Mouse (Mus musculus) erythroblast, embryonic 14.5 days (primary cell): ENCODE measurements around the gene Hpd. TPM values are rescaled to one million over a fixed set of nuclear protein-coding genes. Genes with fewer than 3 reads are reported as not detected.

ENCODE experiments used
- H3K27me3 ChIP-seq: 2 replicates; pipeline ENCODE4 v1.6.1; 2012; ENCODE audit warnings: inconsistent platforms; ENCODE audit not compliant: control insufficient read depth
- H3K36me3 ChIP-seq: 2 replicates; pipeline ENCODE4 v1.6.1; 2012; ENCODE audit warnings: mild to moderate bottlenecking, inconsistent platforms; ENCODE audit not compliant: control insufficient read depth
- H3K4me1 ChIP-seq: 2 replicates; pipeline ENCODE4 v1.6.1; 2012; ENCODE audit warnings: inconsistent platforms; ENCODE audit not compliant: control insufficient read depth
- H3K4me3 ChIP-seq: replicated peaks from 2 replicates; pipeline ENCODE3; 2012; ENCODE audit warnings: moderate library complexity, mild to moderate bottlenecking, inconsistent platforms
- H3K9me3 ChIP-seq: 2 replicates; pipeline ENCODE4 v1.6.1; 2012; ENCODE audit warnings: low read length, inconsistent platforms, mixed read lengths; ENCODE audit not compliant: control insufficient read depth
- GATA1 ChIP-seq: IDR thresholded peaks from 2 replicates; pipeline ENCODE4 v1.6.1; 2012; ENCODE audit warnings: low read length, inconsistent platforms, mixed read lengths
- TAL1 ChIP-seq: IDR thresholded peaks from 3 replicates; pipeline ENCODE4 v1.6.1; 2012; ENCODE audit warnings: low read length, inconsistent platforms, mixed read lengths
- polyA plus RNA-seq: library from polyadenylated mRNA; stranded (reverse); fragments of >175 nt; gene quantifications from 2 replicates; pipeline ENCODE4 v1.2.3, GENCODE M21; 2012

Gene Hpd
- polyA plus RNA-seq, 1 experiment, result not detected

- peaks cover under 1% of the 10 kb centered on the region; the same call in 1 of the 2 replicates for H3K27me3 ChIP-seq
- no peak for TF ChIP-seq GATA1
- peaks cover 8% of the 10 kb centered on the region for H3K36me3 ChIP-seq
- peaks cover 3% of the 10 kb centered on the region; the same call in 1 of the 2 replicates for H3K9me3 ChIP-seq
- peaks cover 56% of the 10 kb centered on the region for H3K4me1 ChIP-seq
- no peak overlapping the region for H3K4me3 ChIP-seq
Measured at GRCm38 (mm10) chr5:123191427-123191826, 8.9 kb upstream of the Hpd start.

DNA sequence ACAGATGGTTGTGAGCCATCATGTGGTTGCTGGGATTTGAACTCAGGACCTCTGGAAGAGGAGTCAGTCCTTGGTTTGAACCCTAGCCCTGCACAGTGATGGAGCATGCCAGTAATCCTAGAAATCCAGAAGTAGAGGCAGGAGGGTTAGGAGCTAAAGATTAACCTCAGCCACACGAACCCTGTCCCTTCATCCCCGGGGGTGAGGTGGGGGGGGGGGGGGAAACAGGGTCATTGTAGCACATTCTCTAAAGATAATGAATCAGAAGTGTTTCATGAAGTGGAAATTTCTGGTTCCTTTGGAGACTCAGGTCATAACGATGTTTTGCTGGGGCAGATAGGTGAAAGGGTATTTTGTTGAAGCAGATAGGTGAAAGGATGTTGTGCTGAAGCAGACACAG lies 8.4 kb upstream of the Hpd start:
- Histone ChIP-seq H3K27me3 (peaks cover 5% of the 10 kb centered on the region), H3K36me3 (peaks cover 8% of the 10 kb centered on the region), H3K9me3 (peaks cover 3% of the 10 kb centered on the region; the same call in 1 of the 2 replicates), H3K4me1 (peaks cover 52% of the 10 kb centered on the region), H3K4me3 (no peak overlapping the region)
- no peak for TF ChIP-seq TAL1
- no peak for TF ChIP-seq GATA1

DNA sequence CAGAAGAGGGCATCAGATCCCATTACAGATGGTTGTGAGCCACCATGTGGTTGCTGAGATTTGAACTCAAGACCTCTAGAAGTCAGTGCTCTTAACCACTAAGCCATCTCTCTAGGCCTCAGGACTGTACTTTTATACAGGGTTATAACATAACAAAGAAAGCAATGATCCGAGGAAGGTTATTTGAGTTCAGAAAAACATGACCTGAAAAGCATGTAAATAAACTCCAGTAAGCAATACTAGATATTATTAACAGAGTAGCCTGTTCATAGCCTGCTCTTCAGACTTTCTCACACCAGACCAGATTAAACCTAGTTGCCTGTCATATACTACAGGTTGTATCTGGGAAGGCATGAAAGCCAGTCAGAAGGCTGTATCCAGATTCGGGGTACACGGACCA lies 4.8 kb upstream of the Hpd start:
- peaks cover 29% of the 10 kb centered on the region for H3K4me1 ChIP-seq
- H3K4me3 ChIP-seq, result no peak overlapping the region
- no peak for TF ChIP-seq TAL1
- no peak for TF ChIP-seq GATA1
- H3K9me3 ChIP-seq, result peaks cover 3% of the 10 kb centered on the region; the same call in 1 of the 2 replicates
- peaks cover 3% of the 10 kb centered on the region for H3K36me3 ChIP-seq
- H3K27me3 ChIP-seq, result peaks cover 25% of the 10 kb centered on the region

DNA sequence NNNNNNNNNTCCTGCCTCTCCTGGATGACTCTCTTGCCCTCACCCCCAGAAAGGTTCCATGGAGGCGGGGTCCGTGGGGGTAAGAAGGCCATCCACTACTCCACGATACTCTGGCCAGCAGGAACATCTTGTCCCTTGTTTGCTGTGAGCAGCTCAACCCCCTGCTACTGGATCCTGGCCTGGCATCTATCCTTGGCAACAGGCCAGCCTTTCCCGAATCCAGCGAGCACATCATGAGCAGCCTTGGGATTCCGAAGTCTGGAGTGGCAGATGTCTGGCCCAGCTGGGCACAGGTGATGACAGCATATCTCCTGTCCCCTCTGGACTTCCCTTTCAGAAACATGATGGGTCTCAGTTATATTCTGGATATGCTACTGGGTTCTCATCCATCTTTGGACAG lies 3.4 kb upstream of the Hpd start:
- TF ChIP-seq GATA1, result no peak
- TF ChIP-seq TAL1, result no peak
- Histone ChIP-seq H3K27me3 (peaks cover 26% of the 10 kb centered on the region), H3K4me1 (peaks cover 15% of the 10 kb centered on the region), H3K4me3 (no peak overlapping the region), H3K36me3 (no peaks in the 10 kb centered on the region), H3K9me3 (no peaks in the 10 kb centered on the region)

- no peak for TF ChIP-seq TAL1
- no peak for TF ChIP-seq GATA1
- Histone ChIP-seq H3K9me3 (no peaks in the 10 kb centered on the region), H3K36me3 (no peaks in the 10 kb centered on the region; the same call in 1 of the 2 replicates), H3K4me1 (peaks cover 27% of the 10 kb centered on the region), H3K27me3 (peaks cover 39% of the 10 kb centered on the region), H3K4me3 (no peak overlapping the region)
Measured at GRCm38 (mm10) chr5:123181536-123181935, 991 bp downstream of the Hpd start.

DNA sequence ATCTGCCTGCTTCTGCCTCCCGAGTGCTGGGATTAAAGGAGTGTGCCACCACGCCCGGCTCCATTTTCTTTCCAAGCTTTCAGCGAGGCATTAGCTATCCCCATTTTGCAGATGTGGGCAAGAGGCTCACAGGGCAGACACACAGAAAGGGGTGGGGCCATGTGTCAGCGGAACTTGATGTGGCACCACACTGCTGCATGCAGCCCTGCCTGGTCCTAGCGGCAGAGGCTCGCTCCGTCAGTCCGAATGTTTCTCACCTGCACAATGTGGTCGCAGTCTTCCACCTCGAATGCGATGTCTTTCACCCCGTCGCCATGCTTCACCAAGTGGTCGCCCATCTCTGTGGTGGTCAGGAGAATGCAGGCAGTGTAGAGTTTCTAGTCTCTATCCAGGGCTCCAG lies 2.1 kb downstream of the Hpd start:
- peaks cover 43% of the 10 kb centered on the region for H3K27me3 ChIP-seq
- peaks cover 24% of the 10 kb centered on the region for H3K4me1 ChIP-seq
- no peak overlapping the region for H3K4me3 ChIP-seq
- peaks cover 2% of the 10 kb centered on the region for H3K9me3 ChIP-seq
- TF ChIP-seq TAL1, result no peak
- peaks cover 3% of the 10 kb centered on the region; the same call in 1 of the 2 replicates for H3K36me3 ChIP-seq

DNA sequence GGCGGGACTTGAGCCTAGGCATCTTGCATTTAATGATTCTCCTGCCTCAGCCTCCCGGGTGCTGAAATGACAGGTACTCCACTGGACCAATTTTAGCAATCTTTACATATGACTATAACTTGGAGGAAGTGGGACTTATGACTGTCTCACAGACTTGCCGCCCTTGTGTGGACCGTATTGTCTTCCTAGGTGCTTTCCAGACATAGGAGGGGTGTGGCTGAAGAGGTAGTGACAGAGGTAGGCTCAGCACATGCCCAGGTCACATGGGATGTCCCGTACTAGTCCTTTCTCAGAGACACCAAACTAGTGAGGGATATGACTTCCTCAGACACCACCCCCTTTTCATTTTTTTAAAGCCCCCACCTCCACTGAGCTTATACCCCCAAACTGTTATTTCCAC lies 3.7 kb downstream of the Hpd start:
- H3K36me3 ChIP-seq, result peaks cover 8% of the 10 kb centered on the region; the same call in 1 of the 2 replicates
- peaks cover 22% of the 10 kb centered on the region for H3K4me1 ChIP-seq
- H3K9me3 ChIP-seq, result peaks cover 8% of the 10 kb centered on the region
- TF ChIP-seq GATA1 (no peak), TAL1 (no peak)
- peaks cover 40% of the 10 kb centered on the region for H3K27me3 ChIP-seq
- no peak overlapping the region for H3K4me3 ChIP-seq

DNA sequence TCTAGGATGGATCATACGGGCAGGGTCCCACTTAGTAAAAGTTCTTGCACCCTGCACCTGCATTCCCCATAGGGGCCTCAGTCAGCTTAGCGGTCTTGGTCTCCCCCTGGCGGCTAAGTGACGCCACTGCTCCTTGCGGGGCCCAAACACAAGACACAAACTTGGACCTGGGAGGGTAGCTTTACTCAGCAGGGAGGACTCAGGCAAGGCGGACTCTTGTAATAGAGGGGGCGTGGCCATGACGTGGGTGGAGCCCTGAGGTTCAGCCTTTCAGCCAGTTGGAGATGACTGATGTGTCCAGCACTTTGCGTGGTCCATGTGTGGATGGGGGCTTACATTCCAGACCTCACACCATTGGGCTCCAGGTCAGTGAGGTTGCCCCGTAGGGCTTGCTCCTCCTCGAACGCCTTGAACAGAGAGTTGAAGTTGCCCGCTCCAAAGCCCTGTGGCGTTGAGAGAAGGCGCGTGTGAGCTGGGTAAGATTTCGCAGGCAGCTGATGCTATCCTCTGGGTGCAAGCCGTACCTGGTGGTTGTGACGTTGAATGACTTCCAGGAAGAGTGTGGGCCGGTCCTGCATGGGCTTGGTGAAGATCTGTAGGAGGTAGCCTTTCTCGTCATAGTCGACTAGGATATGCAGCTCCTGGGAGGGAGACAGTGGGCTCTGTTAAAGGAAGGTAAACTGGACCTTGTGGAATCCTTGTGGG lies 10.7 kb downstream of the Hpd start:
- peak overlapping the region; percentile 62 for H3K4me3 ChIP-seq
- peaks cover 33% of the 10 kb centered on the region for H3K4me1 ChIP-seq
- H3K27me3 ChIP-seq, result peaks cover 16% of the 10 kb centered on the region
- no peak for TF ChIP-seq TAL1
- no peak for TF ChIP-seq GATA1
- H3K9me3 ChIP-seq, result peaks cover 8% of the 10 kb centered on the region
- H3K36me3 ChIP-seq, result peaks cover 31% of the 10 kb centered on the region

- H3K27me3 ChIP-seq, result peaks cover 6% of the 10 kb centered on the region
- peaks cover 42% of the 10 kb centered on the region for H3K36me3 ChIP-seq
- H3K4me3 ChIP-seq, result no peak overlapping the region
- H3K9me3 ChIP-seq, result peaks cover 6% of the 10 kb centered on the region
- peaks cover 37% of the 10 kb centered on the region for H3K4me1 ChIP-seq
- no peak for TF ChIP-seq TAL1
- no peak for TF ChIP-seq GATA1
Measured at GRCm38 (mm10) chr5:123170365-123170764, 12.2 kb downstream of the Hpd start.

GRCm38 (mm10) chr5:123169284-123169683 lies 13.2 kb downstream of the Hpd start, which contains the start of gene Psmd9:
TSS of gene Psmd9 (plus strand) at chr5:123169413.
- TF ChIP-seq GATA1, result no peak
- no peak for TF ChIP-seq TAL1
- H3K36me3 ChIP-seq, result peaks cover 44% of the 10 kb centered on the region
- H3K4me1 ChIP-seq, result peaks cover 35% of the 10 kb centered on the region
- H3K9me3 ChIP-seq, result no peaks in the 10 kb centered on the region
- H3K27me3 ChIP-seq, result no peaks in the 10 kb centered on the region
- no peak within 1 kb of the TSS for H3K4me3 ChIP-seq
